Mouse (Mus musculus) cortical plate, adult 2 months (tissue): ENCODE measurements around the gene Rnf212b.

Experiments
- CTCF ChIP-seq: fragments of 200-500 bp; IDR thresholded peaks from 2 replicates; pipeline ENCODE4 v1.5.1; 2011; ENCODE audit warnings: mild to moderate bottlenecking, control low read depth, low read length; ENCODE audit not compliant: insufficient read depth; ENCODE audit errors: extremely low read depth
- POLR2A ChIP-seq: fragments of 200-500 bp; IDR thresholded peaks from 2 replicates; pipeline ENCODE4 v1.6.1; 2011; ENCODE audit warnings: mild to moderate bottlenecking, low read length, control low read depth; ENCODE audit not compliant: insufficient read depth; ENCODE audit errors: extremely low read depth

DNA sequence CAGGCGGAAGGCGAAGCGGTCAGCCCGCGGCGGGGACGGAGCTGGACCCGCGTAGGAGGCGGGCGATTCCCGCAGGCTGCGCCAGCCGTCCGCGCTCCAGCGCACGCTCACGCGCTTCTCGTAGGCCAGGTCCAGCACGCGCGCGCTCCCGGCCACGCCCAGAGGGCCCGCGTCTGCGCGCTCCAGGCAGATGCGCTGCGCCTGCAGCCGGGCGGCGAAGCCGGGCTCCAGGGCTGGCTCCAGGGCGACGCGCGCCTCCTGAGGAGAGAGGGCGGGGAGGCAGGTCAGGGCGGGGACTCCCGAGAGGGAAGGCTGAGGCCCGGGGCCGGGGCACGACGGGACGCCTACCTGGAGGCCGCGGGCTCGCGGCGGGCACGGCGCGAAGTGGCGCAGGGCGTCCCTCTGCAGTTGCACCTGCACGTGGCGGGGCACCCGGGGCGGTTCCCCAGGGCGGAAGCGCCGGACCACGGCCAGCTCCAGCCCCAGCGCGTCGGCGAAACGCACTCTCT lies 62.7 kb downstream of the Rnf212b start:
- TF ChIP-seq CTCF (no peak), POLR2A (peak; percentile 72)
